In the genomic region with DNA sequence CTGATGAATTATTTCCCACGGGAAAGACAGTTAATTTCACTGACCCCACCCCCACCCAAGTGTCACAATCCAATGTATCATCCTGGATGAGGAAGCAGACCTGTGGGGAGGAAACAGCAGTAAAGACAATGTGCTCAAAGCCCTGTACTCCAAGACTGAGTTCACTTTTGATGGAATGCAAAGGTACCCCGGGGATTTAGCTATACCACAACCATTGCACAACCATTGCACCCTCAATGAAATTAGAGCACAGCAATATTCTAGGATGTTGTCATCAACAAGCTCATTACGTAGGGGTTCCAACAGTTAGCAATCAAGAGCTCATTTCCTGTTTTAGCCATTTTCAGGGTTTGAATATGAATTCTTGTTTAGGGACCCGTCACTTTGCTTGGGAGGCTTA, we compare ENCODE assay signal across 25 mouse cellular contexts. TPM values are rescaled to one million over a fixed set of nuclear protein-coding genes. Genes with fewer than 3 reads are reported as not detected.
DNase-seq lines count a peak whose midpoint lies in the region; ATAC-seq lines count a peak whose summit lies in the region.
"Had no signal": no experiment of that assay in that cellular context is flagged by ENCODE, and none has a peak within 500 bp of the region (broad histone marks: within the 10 kb centered on the region; RNA-seq: fewer than 3 reads in every experiment).

No protein-coding gene starts in this region.

- H3K4me1 ChIP-seq in forebrain, embryonic 11.5 days (replicated peaks; ENCODE audit: control insufficient read depth, insufficient read depth, low read length) = no peaks in the 10 kb centered on the region
- H3K4me1 ChIP-seq: embryonic facial prominence, embryonic 10.5 days; embryonic facial prominence, embryonic 12.5 days; forebrain, embryonic 13.5 days; forebrain, embryonic 15.5 days had no signal

- no peaks in the 10 kb centered on the region for H3K36me3 ChIP-seq in forebrain, embryonic 11.5 days (ENCODE audit: control insufficient read depth, insufficient read depth, low read length)
- H3K36me3 ChIP-seq: embryonic facial prominence, embryonic 10.5 days; embryonic facial prominence, embryonic 12.5 days; forebrain, embryonic 15.5 days; G1E had no signal

- DNase-seq in 416B (ENCODE audit: low read depth) (peak; percentile 13), NIH3T3 (ENCODE audit: low read depth) (peak; percentile 2)
- no peak for DNase-seq in right cerebral cortex, postnatal 10 days (ENCODE audit: low spot score in 2 of 2)
- DNase-seq in spleen, postnatal 36 days (ENCODE audit: low spot score in 2 of 2) = no peak
- no peak for DNase-seq in cerebellum, postnatal 10 days
- no peak for DNase-seq in forebrain, embryonic 11.5 days (ENCODE audit: low spot score)
- DNase-seq: adrenal gland, adult 2 months; adrenal gland, postnatal 10 days; adrenal gland, postnatal 25 days; B cell, adult 2 months; cerebellum, adult 11 months; cerebellum, adult 18-20 months; cerebellum, adult 8-10 months; cerebellum, adult 9-11 months; cerebellum, postnatal 36 days; forebrain, postnatal 0 days had no signal

- H3K4me2 ChIP-seq in forebrain, embryonic 11.5 days (ENCODE audit: low read depth, low read length, severe bottlenecking) = no peak overlapping the region
- H3K4me2 ChIP-seq: embryonic facial prominence, embryonic 12.5 days; forebrain, embryonic 13.5 days; forebrain, embryonic 15.5 days had no signal

- WGBS in forebrain, embryonic 11.5 days = 88% methylated on average over 4 of the region's 4 CpGs

- no peak overlapping the region for H3K4me3 ChIP-seq in forebrain, embryonic 11.5 days (ENCODE audit: low read depth, low read length)
- H3K4me3 ChIP-seq: embryonic facial prominence, embryonic 10.5 days; embryonic facial prominence, embryonic 12.5 days; forebrain, embryonic 13.5 days; forebrain, embryonic 15.5 days had no signal

- H3K27ac ChIP-seq in forebrain, embryonic 11.5 days (ENCODE audit: low read depth, low read length) = no peak overlapping the region
- H3K27ac ChIP-seq: embryonic facial prominence, embryonic 10.5 days; embryonic facial prominence, embryonic 12.5 days; forebrain, embryonic 13.5 days; forebrain, embryonic 15.5 days had no signal

- H3K27me3 ChIP-seq in forebrain, embryonic 11.5 days (ENCODE audit: control insufficient read depth, insufficient read depth, low read length) = no peaks in the 10 kb centered on the region
- H3K27me3 ChIP-seq: CH12.LX; embryonic facial prominence, embryonic 12.5 days; forebrain, embryonic 13.5 days; forebrain, embryonic 15.5 days had no signal

- ATAC-seq in granulocyte monocyte progenitor cell, adult 5-6 weeks (replicated peaks; ENCODE audit: poor library complexity, severe bottlenecking) = peak; percentile 96
- peak; percentile 93 for ATAC-seq in megakaryocyte progenitor cell, adult 5-6 weeks (replicated peaks; ENCODE audit: poor library complexity)
- no peak for ATAC-seq in forebrain, embryonic 11.5 days (replicated peaks; ENCODE audit: low FRiP score)
- ATAC-seq: CD4-positive, CD25-positive, alpha-beta regulatory T cell, adult 4 months; forebrain, embryonic 13.5 days; forebrain, embryonic 15.5 days; forebrain, postnatal 0 days had no signal

- no peaks in the 10 kb centered on the region for H3K9me3 ChIP-seq in forebrain, embryonic 11.5 days (ENCODE audit: control insufficient read depth, low read length)
- H3K9me3 ChIP-seq: embryonic facial prominence, embryonic 10.5 days; embryonic facial prominence, embryonic 12.5 days; forebrain, embryonic 13.5 days; forebrain, embryonic 15.5 days; G1E had no signal

- no peak overlapping the region for H3K9ac ChIP-seq in forebrain, embryonic 11.5 days (ENCODE audit: low read length)
- H3K9ac ChIP-seq: embryonic facial prominence, embryonic 12.5 days; forebrain, embryonic 13.5 days; forebrain, embryonic 15.5 days; forebrain, postnatal 0 days had no signal

RNA-seq across cellular contexts. Expression of gene Tent5a, which starts 48.0 kb away (rescaled TPM):
- total RNA-seq in granulocyte monocyte progenitor cell, adult 5-6 weeks (2014; fragmentation: Nextera tagmentation) = 43.0 and 43.5 TPM in 2 replicates
- 42.8 and 48.8 TPM in 2 replicates for total RNA-seq in granulocyte monocyte progenitor cell, adult 5-6 weeks (2017)
- 63.7 and 69.3 TPM in 2 replicates for total RNA-seq in megakaryocyte progenitor cell, adult 5-6 weeks (2015)
- total RNA-seq in megakaryocyte progenitor cell, adult 5-6 weeks (2017) = 41.2 and 44.4 TPM in 2 replicates
- 1.9 and 2.4 TPM in 2 replicates for polyA plus RNA-seq in forebrain, embryonic 11.5 days (2014; fragmentation: Nextera tagmentation; extraction: Ambion mirVana)

Comparison
In these comparisons a context has a peak if more than half of its experiments do, and no peak if none do; other contexts are left out.
1. DNase-seq: peak in 416B (single experiment) and NIH3T3 (single experiment); none in right cerebral cortex, postnatal 10 days (0 of 2), spleen, postnatal 36 days (0 of 2), cerebellum, postnatal 10 days (0 of 2) and forebrain, embryonic 11.5 days (single experiment).